Mouse (Mus musculus) MEL (cell line): ENCODE measurements around the gene Leng8.

Experiments
- CTCF ChIP-seq, 3 experiments: IDR thresholded peaks in 2 of 3; conservative IDR thresholded peaks in 1 of 3; 2 replicates each; pipeline ENCODE4 v1.5.1; 2011 to 2012; ENCODE audit warnings: low read length in 3 of 3, low read depth in 2 of 3, mild to moderate bottlenecking in 2 of 3, improper control_type of control experiment in 1 of 3, inconsistent platforms in 1 of 3, mixed read lengths in 1 of 3, moderate library complexity in 1 of 3; ENCODE audit not compliant: control insufficient read depth in 1 of 3, insufficient read depth in 1 of 3, poor library complexity in 1 of 3, severe bottlenecking in 1 of 3
- ELF1 ChIP-seq: IDR thresholded peaks from 2 replicates; pipeline ENCODE4 v1.6.1; 2014; ENCODE audit warnings: low read depth, mild to moderate bottlenecking, inconsistent platforms, low read length, improper control_type of control experiment, moderate library complexity
- EP300 ChIP-seq, 2 experiments: IDR thresholded peaks; 2 replicates each; pipeline ENCODE4 v1.6.1; 2011; ENCODE audit warnings: improper control_type of control experiment in 2 of 2, low read length in 2 of 2, low read depth in 1 of 2, mild to moderate bottlenecking in 1 of 2
- GATA1 ChIP-seq: IDR thresholded peaks from 2 replicates; pipeline ENCODE4 v1.6.1; 2011; ENCODE audit warnings: low read depth, low read length, improper control_type of control experiment
- POLR2A ChIP-seq, 2 experiments: IDR thresholded peaks; 2 replicates each; pipeline ENCODE4 v1.6.1; 2011 to 2012; ENCODE audit warnings: low read length in 2 of 2, mild to moderate bottlenecking in 2 of 2, control low read depth in 1 of 2, improper control_type of control experiment in 1 of 2, low read depth in 1 of 2, moderate library complexity in 1 of 2; ENCODE audit not compliant: control insufficient read depth in 1 of 2, insufficient read depth in 1 of 2, poor library complexity in 1 of 2
- TBP ChIP-seq: IDR thresholded peaks from 2 replicates; pipeline ENCODE4 v1.8.0; 2011; ENCODE audit warnings: low read depth, low read length, improper control_type of control experiment

DNA sequence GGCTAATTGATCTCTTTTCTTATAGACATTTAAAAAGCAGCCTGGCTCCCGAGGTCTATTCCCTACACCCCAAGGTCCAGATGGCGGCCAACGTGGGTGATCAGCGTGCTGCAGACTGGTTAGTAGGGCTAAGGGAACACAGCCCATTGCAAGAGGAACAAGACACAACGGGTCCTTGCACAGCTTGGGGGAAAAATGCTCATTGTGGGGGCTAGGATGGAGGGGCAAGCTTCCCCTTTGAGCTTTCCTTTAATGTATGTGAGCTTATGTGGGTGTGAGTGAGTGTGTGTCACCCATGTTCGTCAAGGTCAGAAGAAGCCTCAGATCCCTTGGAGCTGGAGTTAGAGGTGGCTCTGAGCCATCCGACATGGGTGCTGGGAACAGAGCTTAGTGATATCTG lies 1.8 kb downstream of the Leng8 start:
- no peak for TF ChIP-seq GATA1
- TF ChIP-seq CTCF (IDR thresholded peaks at IDR 0.05 in 2 of 3, conservative IDR thresholded peaks at IDR 0.05 in 1 of 3; ENCODE audit: control insufficient read depth in 1 of 3, insufficient read depth in 1 of 3, low read depth in 2 of 3, low read length in 3 of 3, poor library complexity in 1 of 3, severe bottlenecking in 1 of 3) = no peak
- no peak for TF ChIP-seq ELF1
- no peak for TF ChIP-seq POLR2A (IDR thresholded peaks at IDR 0.05; ENCODE audit: control insufficient read depth in 1 of 2, insufficient read depth in 1 of 2, low read depth in 1 of 2, low read length in 2 of 2, poor library complexity in 1 of 2)
- no peak for TF ChIP-seq EP300 (IDR thresholded peaks at IDR 0.05; ENCODE audit: low read depth in 1 of 2, low read length in 2 of 2)
- no peak for TF ChIP-seq TBP
